Mouse (Mus musculus): Measurements from ENCODE around the gene Gbx2.

DNA sequence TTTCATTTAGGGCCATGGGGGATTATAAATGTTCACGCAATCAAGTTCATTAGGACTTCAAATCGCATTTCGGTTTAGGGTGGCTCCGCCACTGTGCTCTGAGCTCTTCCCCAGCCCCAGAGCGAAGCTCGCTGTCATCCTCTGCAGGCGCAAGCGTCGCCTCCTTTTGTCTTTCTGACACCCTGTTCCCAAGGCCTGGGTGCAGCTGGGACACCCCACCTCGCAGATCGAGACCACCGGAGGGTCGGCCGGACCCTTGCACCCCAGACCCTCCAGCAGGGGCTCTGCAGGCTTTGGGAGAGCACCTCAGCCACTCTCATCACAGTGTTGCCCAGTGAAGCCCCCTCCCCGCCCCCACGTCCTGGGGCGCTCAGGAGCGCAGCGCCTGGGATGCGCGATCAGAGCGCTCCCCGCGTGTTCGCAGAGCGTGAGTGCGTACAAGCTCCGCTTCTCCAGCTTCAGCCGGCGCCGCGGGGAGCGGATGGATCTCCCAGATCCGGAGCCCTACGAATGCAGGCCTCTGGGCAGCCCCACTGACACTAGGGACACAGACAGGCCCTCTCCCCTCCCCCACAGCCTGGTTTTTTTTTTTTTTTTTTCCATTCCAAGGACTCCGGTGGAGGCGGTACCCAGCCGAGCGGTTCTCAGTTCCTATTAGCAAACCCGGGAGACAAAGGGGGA lies 10.9 kb upstream of the Gbx2 start:
- TF ChIP-seq CTCF (IDR thresholded peaks at IDR 0.05; ENCODE audit: low read depth) (no peak), EP300 (IDR thresholded peaks at IDR 0.05; ENCODE audit: low read depth) (no peak)

Data from liver, embryonic 14.5 days (tissue).